11 mouse cellular contexts compared by ENCODE assay signal in the genomic region with DNA sequence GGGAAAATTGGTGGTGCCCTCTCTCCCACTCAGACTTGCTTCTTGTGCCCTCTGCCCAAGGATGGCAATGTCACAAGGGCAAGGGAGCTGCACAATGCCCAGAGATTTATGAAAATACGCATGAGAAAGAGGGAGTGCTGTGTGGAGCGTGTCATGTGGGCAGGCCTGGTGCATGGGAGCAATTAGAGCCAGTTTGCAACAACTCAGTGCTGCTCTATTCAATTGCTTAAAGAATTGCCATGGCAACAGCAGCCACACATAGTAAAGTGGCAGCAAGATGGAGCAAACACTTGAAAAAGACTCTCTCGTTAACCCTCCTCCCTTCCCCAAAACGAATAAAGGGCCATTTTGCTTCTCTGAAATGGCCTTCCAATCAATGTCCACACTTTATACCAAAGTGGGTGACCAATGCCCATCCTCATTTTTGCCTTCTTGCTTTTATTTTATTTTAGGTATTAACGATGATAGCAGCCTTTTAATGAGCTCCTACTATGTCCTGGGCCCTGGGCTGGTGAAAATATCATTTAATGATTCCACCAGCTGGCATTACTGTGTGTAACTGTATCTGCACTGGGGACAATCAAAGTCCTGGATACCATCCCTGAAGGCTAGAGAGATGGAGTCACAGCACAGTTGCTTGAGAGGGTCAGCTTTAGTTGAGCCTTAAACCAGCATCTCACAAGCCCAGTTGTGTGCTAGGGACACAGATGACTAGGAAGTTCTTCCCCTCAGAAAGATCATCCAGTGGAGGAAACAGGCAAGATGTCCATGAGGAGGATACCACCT.
DNase-seq lines count a peak whose midpoint lies in the region; ATAC-seq and TF ChIP-seq lines count a peak whose summit lies in the region.
"Had no signal": no experiment of that assay in that cellular context is flagged by ENCODE, and none has a peak within 500 bp of the region (broad histone marks: within the 10 kb centered on the region; RNA-seq: fewer than 3 reads in every experiment).

No protein-coding gene starts in this region.

- H3K4me3 ChIP-seq in embryonic facial prominence, embryonic 14.5 days (ENCODE audit: low read depth, low read length): no peak overlapping the region
- no peak overlapping the region for H3K4me3 ChIP-seq in hindbrain, embryonic 16.5 days (ENCODE audit: low read length)
- no peak overlapping the region for H3K4me3 ChIP-seq in midbrain, embryonic 16.5 days (ENCODE audit: low read depth, low read length)
- H3K4me3 ChIP-seq: heart, embryonic 12.5 days; liver, embryonic 13.5 days; stomach, embryonic 15.5 days had no signal

- no peak overlapping the region for H3K27ac ChIP-seq in embryonic facial prominence, embryonic 14.5 days (replicated peaks; ENCODE audit: low read depth, low read length)
- peak overlapping the region; percentile 41; the same call in 1 of the 2 replicates for H3K27ac ChIP-seq in hindbrain, embryonic 16.5 days (ENCODE audit: low read depth, low read length)
- H3K27ac ChIP-seq in midbrain, embryonic 16.5 days (ENCODE audit: low read length): peak overlapping the region; percentile 53
- H3K27ac ChIP-seq: liver, embryonic 13.5 days; stomach, embryonic 15.5 days had no signal

- H3K27me3 ChIP-seq in embryonic facial prominence, embryonic 14.5 days (replicated peaks; ENCODE audit: control insufficient read depth, insufficient read depth, low read length): no peaks in the 10 kb centered on the region
- no peaks in the 10 kb centered on the region for H3K27me3 ChIP-seq in hindbrain, embryonic 16.5 days (replicated peaks; ENCODE audit: control insufficient read depth, insufficient read depth, low read length)
- H3K27me3 ChIP-seq in midbrain, embryonic 16.5 days (ENCODE audit: control insufficient read depth, insufficient read depth, low read depth, low read length): no peaks in the 10 kb centered on the region
- H3K27me3 ChIP-seq: heart, embryonic 12.5 days; liver, embryonic 13.5 days; stomach, embryonic 15.5 days had no signal

- H3K4me2 ChIP-seq in embryonic facial prominence, embryonic 14.5 days (ENCODE audit: low read depth, low read length): no peak overlapping the region
- no peak overlapping the region for H3K4me2 ChIP-seq in hindbrain, embryonic 16.5 days (ENCODE audit: low read length)
- H3K4me2 ChIP-seq in midbrain, embryonic 16.5 days (ENCODE audit: low read length): no peak overlapping the region
- H3K4me2 ChIP-seq: heart, embryonic 12.5 days; liver, embryonic 13.5 days; stomach, embryonic 15.5 days had no signal

- peak; percentile 93 for DNase-seq in brain, embryonic 14.5 days (ENCODE audit: low read depth)
- peak; percentile 32 for DNase-seq in embryonic facial prominence, embryonic 14.5 days (ENCODE audit: low spot score)
- no peak for DNase-seq in adrenal gland, postnatal 14 days
- DNase-seq in urinary bladder, postnatal 10 days (ENCODE audit: low spot score): no peak
- no peak for DNase-seq in kidney, postnatal 14 days
- DNase-seq: kidney, adult 9 months; liver, embryonic 13.5 days had no signal

- H3K9me3 ChIP-seq in embryonic facial prominence, embryonic 14.5 days (ENCODE audit: control insufficient read depth, low read length): no peaks in the 10 kb centered on the region
- H3K9me3 ChIP-seq in hindbrain, embryonic 16.5 days (ENCODE audit: control insufficient read depth, low read length): no peaks in the 10 kb centered on the region
- H3K9me3 ChIP-seq in midbrain, embryonic 16.5 days (replicated peaks; ENCODE audit: control insufficient read depth, low read length, poor library complexity, severe bottlenecking): no peaks in the 10 kb centered on the region
- H3K9me3 ChIP-seq: heart, embryonic 12.5 days; liver, embryonic 13.5 days; stomach, embryonic 15.5 days had no signal

- WGBS in embryonic facial prominence, embryonic 14.5 days: 62% methylated on average over 5 of the region's 5 CpGs
- WGBS in hindbrain, embryonic 16.5 days: 25% methylated on average over 5 of the region's 5 CpGs
- WGBS in midbrain, embryonic 16.5 days: 37% methylated on average over 5 of the region's 5 CpGs

- TF ChIP-seq POLR2A in brain, embryonic 14.5 days (IDR thresholded peaks at IDR 0.05; ENCODE audit: borderline replicate concordance, extremely low read depth, insufficient read depth, insufficient read length, poor library complexity, severe bottlenecking): no peak

- no peak overlapping the region for H3K9ac ChIP-seq in embryonic facial prominence, embryonic 14.5 days (ENCODE audit: low read depth, low read length)
- H3K9ac ChIP-seq in hindbrain, embryonic 16.5 days (ENCODE audit: low read depth, low read length): no peak overlapping the region
- no peak overlapping the region for H3K9ac ChIP-seq in midbrain, embryonic 16.5 days (ENCODE audit: low read depth, low read length)
- H3K9ac ChIP-seq: heart, embryonic 12.5 days; liver, embryonic 13.5 days; stomach, embryonic 15.5 days had no signal

- no peaks in the 10 kb centered on the region for H3K36me3 ChIP-seq in embryonic facial prominence, embryonic 14.5 days (ENCODE audit: control insufficient read depth, insufficient read depth, low read length)
- H3K36me3 ChIP-seq in hindbrain, embryonic 16.5 days (ENCODE audit: control insufficient read depth, insufficient read depth, low read length): no peaks in the 10 kb centered on the region
- no peaks in the 10 kb centered on the region for H3K36me3 ChIP-seq in midbrain, embryonic 16.5 days (ENCODE audit: control insufficient read depth, insufficient read depth, low read length)
- H3K36me3 ChIP-seq: heart, embryonic 12.5 days; liver, embryonic 13.5 days; stomach, embryonic 15.5 days had no signal

- no peak for TF ChIP-seq CTCF in brain, embryonic 14.5 days (IDR thresholded peaks at IDR 0.05; ENCODE audit: borderline replicate concordance, extremely low read depth, insufficient read depth, insufficient read length)

- ATAC-seq in embryonic facial prominence, embryonic 14.5 days (ENCODE audit: low read depth): 0 out of 2 replicates have a peak, but pooled peaks have one; percentile 41
- peak; percentile 77 for ATAC-seq in hindbrain, embryonic 16.5 days
- ATAC-seq in midbrain, embryonic 16.5 days: peak; percentile 92

- H3K4me1 ChIP-seq in embryonic facial prominence, embryonic 14.5 days (ENCODE audit: control insufficient read depth, insufficient read depth, low read length): no peaks in the 10 kb centered on the region; the same call in 1 of the 2 replicates
- no peaks in the 10 kb centered on the region; the same call in 1 of the 2 replicates for H3K4me1 ChIP-seq in hindbrain, embryonic 16.5 days (ENCODE audit: control insufficient read depth, insufficient read depth, low read depth, low read length)
- H3K4me1 ChIP-seq in midbrain, embryonic 16.5 days (ENCODE audit: control insufficient read depth, insufficient read depth, low read length): peaks cover 6% of the 10 kb centered on the region; the same call in 1 of the 2 replicates
- H3K4me1 ChIP-seq: liver, embryonic 13.5 days; stomach, embryonic 15.5 days had no signal

Comparison
In these comparisons a context has a peak if more than half of its experiments do, and no peak if none do; other contexts are left out.
1. DNase-seq: peak in brain, embryonic 14.5 days (single experiment) and embryonic facial prominence, embryonic 14.5 days (single experiment); none in adrenal gland, postnatal 14 days (single experiment), urinary bladder, postnatal 10 days (single experiment) and kidney, postnatal 14 days (single experiment).
2. ATAC-seq: peak in every context shown above with its lines; median percentile 92 in midbrain, embryonic 16.5 days; 77 in hindbrain, embryonic 16.5 days; 41 in embryonic facial prominence, embryonic 14.5 days.